Mouse (Mus musculus): ENCODE results near the gene Homer2.

The Homer2 gene

DNA sequence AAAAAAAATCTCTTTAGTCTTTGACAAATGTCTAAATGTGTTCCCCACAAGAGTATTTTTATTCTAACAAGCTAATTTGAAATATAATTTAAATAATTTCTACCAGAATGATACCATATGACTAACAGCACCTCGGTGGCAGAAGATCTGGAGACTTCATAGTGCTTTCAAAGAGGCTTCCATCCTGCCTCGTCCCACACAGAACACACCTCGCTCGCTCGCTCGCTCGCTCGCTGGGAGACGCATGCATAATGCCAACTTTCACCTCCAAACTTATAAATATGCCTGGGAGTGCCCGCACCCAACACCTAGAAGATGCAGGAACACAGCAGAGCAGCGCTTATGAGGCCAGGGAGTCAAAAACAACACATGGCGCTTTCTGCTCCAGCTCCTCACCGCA is 9.0 kb downstream of the Homer2 start:
- no peak for DNase-seq (ENCODE audit: low spot score)

DNA sequence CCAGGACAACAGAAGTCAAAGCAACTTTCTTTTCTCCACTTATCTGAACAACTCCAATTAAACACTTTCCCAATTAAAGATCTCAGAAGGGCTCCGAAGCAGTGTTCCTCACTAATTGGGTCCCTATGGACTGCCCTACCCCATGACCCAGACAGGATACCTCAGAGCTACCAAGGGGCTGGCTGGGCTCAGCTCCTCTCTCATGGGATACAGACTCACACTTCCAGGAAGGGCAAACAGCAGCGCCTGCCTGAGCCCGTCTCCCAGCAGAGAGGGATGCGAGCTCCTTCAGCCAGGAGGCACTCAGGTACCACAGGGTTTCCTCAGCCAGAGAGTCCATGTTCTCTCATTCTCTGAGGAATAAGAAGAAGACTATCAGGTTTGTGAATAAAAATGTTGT is 9.4 kb downstream of the Homer2 start:
- no peak for DNase-seq (ENCODE audit: low spot score)

DNA sequence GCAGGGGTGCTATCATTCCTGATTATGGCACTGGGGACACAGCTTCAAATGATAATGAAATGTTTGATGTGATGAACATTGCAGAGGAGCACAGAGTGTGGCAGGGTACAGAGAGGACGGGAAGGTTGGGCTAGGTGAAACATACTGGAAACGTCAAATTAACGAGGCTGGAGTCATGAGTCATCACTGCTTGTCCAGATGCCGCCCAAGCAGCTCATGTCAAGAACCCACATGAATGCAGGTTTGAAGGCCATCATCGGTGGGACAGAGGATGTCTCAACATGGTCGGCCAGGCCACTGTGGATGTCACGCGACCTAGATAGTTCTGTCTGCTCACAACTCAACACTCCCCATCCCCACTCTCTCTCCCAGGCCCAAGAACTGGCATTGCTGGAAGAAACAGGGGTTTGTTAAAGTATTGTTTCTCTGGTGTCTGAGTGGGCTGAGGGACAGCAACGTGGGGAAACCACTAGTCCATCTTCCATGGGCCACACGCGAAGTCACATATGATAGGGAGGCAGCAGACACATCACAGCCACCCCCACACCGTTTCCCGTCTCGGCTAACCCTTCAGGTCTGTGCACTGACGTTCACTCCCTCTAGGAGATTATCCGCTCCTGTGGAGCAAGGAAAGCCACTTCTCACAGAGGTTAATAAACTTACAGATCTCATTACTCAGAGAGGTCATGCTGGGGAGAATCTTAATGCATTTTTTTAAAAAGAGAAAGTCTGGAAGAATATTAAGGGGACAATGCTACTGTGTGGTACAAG is 11.4 kb downstream of the Homer2 start:
- no peak for DNase-seq (ENCODE audit: low spot score)

DNA sequence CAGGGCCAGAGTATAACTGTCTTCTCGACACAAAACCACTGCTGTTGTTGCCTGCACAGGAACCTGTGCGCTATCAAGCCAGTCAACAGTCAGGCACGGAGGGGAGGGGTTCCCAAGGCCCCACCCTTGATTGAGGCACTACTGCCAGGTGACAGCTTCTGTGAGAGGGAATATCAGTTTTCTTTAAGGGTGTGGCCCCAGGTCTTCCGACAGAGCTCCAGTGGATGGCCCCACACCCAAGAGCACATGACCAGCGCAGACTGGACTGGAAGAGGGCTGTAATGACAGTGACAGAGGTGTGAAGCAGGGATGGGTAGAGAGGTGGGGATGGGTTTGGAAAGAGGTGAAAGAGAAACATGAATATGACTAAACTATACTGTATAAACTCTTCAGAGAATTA is 16.3 kb downstream of the Homer2 start:
- DNase-seq (ENCODE audit: low spot score): no peak

DNA sequence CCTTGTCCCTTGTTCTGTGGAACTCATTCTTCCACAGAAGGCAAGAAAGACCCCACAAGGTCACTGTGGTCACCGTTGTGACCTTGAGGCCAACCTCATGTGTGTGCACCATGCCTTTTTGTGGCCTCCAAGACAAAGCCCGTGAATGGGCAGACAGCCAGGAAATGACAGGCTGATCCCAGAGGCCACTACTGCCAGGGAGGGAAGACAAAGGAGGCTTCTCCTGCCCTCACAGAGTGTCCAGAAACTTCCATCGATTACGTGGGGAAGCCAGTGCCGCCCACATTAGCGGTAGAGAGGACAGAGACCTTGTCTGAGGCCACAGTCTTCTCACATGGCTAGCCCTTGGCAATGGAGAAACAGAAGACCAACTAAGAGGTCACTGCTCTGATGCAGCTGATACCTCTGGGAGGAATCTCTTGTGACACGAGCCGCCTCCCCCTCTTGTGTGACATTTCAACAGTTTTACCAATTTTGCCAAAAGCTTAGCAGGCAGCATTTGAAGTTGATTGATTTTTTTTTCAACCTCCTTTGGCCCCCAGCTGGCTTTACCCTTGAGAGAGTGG is 18.1 kb downstream of the Homer2 start:
- DNase-seq (ENCODE audit: low spot score): no peak

DNA sequence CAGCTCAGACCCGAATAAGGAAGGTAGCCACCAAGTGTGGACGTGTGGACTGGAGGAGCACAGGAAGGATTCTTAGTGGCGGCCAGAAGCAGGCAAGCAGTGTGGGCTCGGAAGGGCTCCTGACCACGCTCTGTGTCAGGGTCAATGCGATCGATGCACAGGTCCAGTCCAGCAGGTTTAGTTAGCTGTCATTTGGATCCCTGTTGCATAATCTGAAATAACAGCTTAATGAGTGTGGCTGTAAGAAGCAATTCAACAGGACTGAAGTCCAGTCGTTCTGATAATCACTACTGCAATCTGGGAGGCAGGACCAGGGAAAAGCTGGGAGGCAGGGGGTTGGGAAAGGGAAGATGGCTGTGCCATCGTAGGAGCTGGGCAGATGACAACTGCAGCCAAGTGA is 18.9 kb downstream of the Homer2 start:
- DNase-seq (ENCODE audit: low spot score): no peak

DNA sequence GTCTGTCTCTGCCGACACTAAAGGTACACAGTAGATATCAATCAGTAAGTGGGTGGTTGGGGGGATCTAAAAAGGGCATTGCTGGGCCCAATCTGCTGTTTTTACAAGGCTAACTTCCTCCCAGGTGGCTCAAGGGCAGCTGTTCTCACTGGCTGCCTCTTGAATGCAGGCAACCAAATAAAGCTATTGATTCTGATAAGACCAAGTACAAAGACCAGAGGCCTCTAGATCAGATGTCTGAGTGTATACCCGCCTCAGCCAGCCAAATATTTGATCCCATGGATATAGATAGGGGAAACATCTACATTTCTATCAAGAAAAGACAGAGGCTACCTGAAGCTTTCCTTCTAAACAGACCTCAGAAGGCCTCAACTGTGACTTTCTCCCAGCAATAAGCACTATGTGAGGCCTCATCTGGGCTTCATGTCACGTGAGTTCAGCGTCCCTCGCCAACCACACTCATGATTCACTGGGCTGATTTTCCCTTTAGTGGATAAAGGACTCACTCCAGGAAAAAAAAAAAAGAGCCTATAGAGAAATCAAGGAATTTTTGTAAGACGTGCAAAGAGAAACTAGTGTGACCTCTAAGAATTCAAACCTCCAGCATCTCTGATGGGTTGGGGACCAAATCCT is 19.5 kb downstream of the Homer2 start:
- no peak for DNase-seq (ENCODE audit: low spot score)

DNA sequence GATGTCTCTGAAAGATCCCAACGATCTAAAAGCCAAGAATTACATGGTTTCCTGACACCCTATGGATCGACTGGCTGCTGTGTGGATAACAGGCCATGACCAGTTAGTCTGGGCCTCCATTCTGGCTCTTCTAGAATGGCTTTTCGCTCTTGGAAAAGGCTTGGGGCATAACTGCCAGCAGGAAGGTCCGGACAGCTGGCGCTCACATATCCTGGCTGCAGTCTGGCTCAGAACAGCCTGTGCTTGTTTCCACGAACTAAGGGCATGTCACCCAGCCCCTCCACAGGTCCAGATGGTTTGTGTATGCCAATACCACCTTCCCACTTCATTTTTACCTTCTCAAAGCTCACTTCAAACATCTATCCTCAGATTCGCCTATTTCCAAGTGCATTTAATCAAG is 22.0 kb downstream of the Homer2 start:
- DNase-seq (ENCODE audit: low spot score): no peak

DNA sequence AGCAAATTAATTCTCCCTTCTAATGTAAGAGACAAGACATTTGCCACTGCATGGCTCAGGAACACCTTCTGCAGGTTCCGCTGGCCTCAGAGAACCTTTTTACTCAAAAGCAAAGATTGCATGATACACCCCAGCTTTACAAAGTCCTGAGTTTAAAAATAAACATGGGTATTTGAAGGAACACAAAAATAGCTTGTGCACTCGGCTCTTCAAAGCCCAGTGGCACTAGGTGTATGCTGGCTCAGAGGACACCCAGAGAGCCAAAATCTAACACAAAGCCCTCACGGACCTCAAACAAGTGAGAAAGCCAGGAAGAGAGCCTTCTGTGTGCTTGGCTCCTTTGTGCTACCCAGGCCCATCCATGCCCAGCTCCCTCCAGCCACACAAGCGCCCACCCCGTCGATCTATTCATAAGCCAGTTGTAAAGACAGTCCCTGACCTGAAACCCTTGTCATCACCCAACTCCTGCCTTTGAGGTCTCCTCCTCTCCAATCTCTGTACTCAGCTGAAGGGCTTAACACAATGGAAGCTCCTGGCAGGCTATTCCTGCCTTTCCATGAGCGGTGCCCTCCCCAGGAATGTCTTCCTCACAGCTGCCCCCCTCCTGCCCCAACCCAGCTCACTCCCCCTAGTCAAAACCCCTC is 23.4 kb downstream of the Homer2 start:
- no peak for DNase-seq (ENCODE audit: low spot score)

DNA sequence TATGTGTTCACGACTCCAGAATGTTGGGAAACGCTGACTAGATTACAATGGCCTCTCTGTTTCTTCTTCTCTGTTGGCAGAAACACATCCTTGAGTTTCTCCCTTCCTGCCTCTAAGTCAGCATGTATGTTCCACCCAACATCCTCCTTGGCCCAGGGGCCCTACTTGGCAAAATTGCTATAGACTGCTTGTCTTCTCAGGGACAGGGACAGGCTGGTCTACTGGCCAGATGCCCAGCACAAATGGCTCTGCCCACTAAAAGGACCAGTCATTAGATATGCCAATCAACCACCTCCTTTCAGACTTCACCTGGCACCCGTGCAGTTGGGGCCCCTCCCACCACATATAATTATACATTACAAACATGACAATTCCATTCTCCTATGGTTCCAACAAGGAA is 25.9 kb downstream of the Homer2 start:
- DNase-seq (ENCODE audit: low spot score): no peak

DNA sequence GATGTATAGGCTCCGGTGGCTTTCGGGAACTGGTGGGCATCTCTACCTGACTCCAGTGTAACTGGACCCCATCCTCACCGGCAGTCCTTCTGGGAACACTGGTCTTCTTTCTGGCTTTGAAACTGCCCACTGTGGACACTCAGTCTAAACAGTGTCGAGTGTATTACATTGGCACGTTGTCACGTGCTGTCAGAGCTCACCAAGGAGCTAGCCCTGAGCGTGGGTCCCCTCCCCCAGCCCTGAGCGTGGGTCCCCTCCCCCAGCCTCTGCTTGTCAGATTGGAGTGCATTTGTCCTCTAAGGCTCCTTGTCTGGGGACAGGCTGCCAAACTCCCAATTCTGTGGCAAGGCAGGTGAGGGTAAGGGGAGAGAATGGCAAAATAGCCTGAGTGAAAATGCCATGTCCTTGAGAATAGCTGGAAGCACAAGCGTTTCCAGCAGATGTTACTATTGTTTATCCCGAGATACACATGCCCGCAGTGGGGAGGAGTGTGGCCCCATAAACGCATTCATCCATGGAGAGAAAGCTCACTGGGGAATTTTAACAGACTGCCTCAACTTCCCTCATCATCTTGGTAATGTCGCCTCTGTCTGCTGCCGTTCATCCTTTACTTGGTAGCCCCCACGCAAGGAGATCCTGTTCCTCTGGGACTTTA is 33.8 kb downstream of the Homer2 start:
- no peak for DNase-seq (ENCODE audit: low spot score)

DNA sequence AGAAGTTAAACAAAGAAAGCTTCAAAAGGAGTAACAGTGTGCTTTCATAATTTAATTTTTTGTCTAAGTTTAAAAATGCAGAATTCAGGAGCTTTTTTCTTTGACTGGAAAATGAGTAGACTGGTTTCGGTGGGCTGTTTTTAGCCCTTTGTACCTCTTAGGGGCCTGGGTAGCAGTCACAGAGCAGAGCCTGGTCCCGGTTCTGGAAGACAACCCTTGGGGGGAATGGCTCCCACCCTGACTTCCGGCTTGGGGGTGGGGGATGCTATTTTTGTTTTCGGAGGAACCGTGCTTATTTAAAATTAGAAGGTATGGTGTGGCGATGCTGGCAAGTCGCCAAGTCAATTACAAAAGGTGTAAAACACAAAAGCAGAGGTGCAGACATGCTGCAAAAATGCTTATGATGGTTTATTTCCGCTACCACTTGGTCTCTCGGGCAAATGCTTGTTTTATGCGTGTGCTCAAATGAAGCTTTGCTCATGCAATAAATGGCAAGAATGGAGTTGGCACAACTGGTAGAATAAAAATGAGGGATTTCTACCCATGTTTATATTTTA is 34.5 kb downstream of the Homer2 start:
- no peak for DNase-seq (ENCODE audit: low spot score)

DNA sequence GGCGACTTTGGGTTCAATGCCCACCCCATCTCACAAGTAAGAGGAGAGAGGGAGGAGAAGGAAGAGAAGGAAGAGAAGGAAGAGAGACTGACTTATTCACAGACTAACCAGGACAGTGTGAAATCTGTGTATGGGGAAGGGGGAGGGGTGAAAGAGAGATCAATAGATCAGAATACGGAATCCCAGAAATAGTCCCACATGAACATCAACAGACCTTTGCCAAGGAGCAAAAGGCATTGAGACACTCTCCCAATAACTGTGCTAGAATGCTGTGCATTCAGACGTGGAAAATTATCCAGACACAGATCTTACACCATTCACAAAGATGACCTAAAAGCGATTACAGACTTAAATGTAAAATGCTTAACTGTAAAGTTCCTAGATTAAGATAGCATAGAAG is 40.2 kb downstream of the Homer2 start:
- DNase-seq (ENCODE audit: low spot score): no peak

DNA sequence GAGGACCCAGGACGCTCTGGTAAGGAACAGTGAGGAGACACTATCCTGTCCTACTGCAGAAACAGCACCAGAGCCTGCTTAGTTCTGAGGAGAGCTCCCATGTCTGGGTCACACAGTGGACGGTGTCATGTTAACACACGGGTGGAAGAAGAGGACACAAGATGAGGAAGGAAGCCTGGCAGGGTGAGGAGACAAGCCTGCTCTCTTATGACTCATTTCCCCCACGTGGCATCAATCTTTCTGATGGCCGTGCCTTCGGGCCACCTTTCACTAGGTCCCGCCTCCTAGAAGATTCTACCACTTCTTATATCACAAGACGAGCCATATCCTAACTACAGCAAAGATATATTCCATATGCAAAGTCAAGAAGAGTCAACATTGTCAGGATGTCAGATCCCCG is 40.7 kb downstream of the Homer2 start:
- no peak for DNase-seq (ENCODE audit: low spot score)

DNA sequence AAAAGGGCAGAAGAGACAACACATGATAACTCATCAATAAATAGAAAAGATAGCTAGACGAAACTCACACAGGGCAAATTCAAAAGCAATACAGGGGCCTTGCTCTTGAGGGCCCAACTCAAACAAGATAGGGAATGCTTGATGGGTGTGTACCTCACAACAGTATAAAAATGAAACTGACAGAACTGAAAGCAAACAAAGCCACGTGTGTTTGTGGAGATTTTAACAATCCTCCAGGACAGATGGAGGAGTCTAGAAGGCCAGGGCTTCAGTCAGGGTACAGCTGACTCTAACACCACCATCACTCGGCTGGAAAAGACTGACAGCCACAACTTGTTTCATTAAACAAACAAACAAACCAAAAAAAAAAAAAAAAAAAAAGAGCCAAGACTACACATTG is 44.3 kb downstream of the Homer2 start:
- DNase-seq (ENCODE audit: low spot score): no peak

DNA sequence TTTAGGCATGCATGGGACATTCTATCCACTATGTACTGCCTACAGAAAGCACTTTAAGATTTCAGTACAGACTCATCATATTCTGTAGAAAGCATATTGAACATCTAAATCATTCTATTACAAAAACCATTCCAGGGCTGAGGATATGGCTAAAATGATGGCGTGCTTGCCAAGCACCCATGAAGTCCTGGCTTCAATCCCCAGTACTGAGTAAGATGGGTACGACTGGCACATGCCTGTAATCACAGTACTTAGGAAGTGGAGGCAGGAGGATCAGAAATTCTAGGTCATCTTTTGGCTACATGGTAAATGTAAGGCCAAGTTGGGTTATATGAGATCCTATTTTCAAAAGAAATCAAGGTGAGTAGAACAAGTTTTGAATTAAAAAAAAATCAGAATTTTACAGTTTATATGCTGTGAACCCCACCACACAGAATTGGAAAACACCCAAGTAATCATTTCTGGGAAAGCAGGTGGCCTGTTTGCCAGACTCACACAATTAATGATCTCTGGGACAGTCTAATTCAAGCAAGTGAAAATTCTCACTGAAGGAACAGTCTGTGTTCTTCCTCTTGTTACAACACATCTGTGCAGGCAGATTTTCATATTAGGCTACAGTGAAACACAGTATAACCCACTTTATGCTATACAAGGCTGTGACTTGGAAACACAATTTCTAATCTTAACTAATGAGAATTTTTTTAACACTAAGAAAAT is 49.5 kb downstream of the Homer2 start:
- no peak for DNase-seq (ENCODE audit: low spot score)

DNA sequence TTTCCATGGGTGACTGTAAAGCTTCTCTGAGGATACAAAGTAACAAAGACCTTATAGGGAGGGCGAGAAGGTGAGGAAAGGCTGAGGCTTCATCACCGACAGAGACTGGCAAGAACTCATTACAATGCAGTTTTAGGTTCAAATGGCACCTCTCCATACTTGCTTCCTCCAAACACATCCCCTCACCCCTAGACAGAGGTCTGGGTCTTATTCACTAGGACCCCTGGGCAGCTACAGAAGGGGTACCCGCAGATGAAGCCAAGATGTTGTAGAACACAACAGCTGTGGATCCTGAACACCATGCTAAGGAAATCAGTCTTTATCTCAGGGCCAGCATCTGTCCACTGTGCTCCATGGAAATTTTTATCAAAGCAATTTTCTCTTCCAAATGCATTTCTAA is 50.3 kb downstream of the Homer2 start:
- DNase-seq (ENCODE audit: low spot score): no peak

DNA sequence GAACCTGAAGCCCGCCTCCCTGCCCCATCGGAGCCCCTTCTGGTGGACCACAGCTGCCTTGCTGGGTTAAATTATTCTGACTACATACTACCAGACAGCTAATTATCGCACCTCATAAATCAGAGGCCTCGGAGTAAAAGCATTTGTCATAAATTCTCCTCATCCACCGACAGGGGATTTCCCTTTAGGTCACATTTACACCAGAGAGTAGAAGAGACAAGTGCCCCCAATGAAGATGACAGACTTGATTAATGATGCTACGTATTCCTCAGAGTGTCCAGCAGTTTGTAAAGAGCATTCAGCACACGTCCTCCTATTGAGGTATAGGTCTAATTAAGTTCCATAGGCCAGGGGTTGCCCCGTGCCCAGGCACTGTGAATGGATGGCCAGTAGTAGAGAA is 50.7 kb downstream of the Homer2 start:
- no peak for DNase-seq (ENCODE audit: low spot score)

DNA sequence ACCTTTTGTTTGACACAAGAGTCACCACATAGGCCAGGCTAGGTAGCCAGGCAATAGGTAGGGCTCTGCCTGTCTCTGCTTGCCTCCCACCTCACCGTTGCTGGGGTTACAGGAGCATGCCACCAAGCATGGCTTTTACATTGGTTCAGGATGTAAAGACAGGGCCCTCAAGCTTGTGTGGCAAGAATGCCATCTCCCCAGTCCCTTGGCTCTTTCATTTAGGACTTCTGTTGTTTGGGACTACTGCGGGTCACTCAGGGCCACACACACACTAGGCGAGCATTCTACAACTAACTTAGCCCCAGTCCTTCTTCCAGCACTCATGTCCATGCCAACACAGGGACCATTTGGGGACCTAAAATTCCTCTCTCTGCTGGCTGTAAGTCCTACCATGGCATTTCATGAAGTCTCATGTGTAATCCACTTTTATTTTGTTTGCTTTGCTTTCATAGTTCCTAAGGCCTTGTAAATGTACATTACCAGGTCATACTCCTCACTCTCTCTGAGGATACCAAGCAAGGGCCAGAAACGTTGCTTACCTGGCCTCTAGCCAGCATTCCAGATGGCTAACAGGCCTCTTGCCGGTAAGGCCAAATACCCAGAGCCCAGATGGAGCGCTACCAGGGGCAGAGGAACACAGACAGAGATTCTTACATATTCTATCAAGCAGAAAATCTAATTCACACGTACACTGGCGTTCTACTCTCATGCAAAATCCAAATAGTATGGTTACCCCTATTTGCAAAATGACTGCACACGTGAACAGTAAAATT is 52.2 kb downstream of the Homer2 start:
- DNase-seq (ENCODE audit: low spot score): no peak

DNA sequence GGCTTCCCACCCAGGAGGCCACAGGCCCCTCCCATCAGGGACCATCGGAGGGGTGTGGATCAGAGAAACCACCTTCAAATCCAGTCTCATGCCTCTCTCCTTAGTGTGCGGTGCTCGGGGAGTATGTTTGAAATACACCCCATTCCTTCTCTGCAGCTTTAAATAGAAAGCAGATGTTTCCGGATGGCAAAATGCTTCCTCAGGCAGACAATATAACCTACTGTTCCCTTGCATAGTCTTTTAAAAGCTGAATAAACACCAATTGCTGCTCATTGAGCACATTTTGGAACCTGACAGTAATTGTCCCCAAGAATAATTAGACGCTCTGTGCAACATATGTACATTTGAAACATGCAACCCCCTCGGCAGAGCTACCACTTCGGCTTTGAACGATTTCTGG is 53.3 kb downstream of the Homer2 start:
- no peak for DNase-seq (ENCODE audit: low spot score)

DNA sequence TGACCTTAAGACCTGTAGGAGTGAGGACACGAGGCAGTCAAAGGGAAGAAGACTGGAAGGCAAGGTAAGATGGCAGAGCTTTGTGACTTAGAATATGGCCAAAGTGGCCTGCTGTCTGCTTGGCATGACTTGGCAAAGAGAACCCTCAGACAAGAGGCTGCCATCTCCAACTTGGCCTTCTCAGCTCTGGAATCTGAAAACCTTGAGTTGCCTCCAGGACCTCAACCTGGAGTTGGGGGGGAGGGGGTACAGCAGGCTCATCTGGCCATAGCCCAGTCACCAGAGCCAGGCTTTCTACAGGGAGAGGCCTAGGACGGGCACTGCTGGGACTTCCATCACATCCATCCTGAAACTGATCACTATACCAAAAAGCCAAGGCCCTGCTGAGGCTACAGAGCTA is 55.0 kb downstream of the Homer2 start:
- DNase-seq (ENCODE audit: low spot score): no peak

All from urinary bladder, postnatal 10 days (tissue).